ENCODE assay signal across 16 mouse cellular contexts in genomic region chr6:71427996-71428725, GRCm38 (mm10). TPM values are rescaled to one million over a fixed set of nuclear protein-coding genes. Genes with fewer than 3 reads are reported as not detected.
"Had no signal": no experiment of that assay in that cellular context is flagged by ENCODE, and none has a peak within 500 bp of the region (broad histone marks: within the 10 kb centered on the region; RNA-seq: fewer than 3 reads in every experiment).

No protein-coding gene starts in this region.

- H3K27ac ChIP-seq: layer of hippocampus, adult 2 months; liver, embryonic 13.5 days; neural tube, embryonic 12.5 days; neural tube, embryonic 15.5 days had no signal

- H3K9me3 ChIP-seq: liver, embryonic 13.5 days; neural tube, embryonic 12.5 days; neural tube, embryonic 15.5 days had no signal

- H3K4me2 ChIP-seq: liver, embryonic 13.5 days; midbrain, embryonic 11.5 days; neural tube, embryonic 12.5 days; neural tube, embryonic 15.5 days had no signal

- H3K4me3 ChIP-seq: layer of hippocampus, adult 2 months; liver, embryonic 13.5 days; neural tube, embryonic 12.5 days; neural tube, embryonic 15.5 days had no signal

- DNase-seq: kidney, adult 18-20 months; kidney, postnatal 25 days; layer of hippocampus, adult 9-11 months; liver, embryonic 13.5 days; lung, adult 2 months; lung, postnatal 14 days; lung, postnatal 4 days; midbrain, embryonic 14.5 days; thymus, postnatal 36 days had no signal

- H3K27me3 ChIP-seq: liver, embryonic 13.5 days; neural tube, embryonic 12.5 days; neural tube, embryonic 15.5 days had no signal

- H3K4me1 ChIP-seq: neural tube, embryonic 12.5 days; neural tube, embryonic 15.5 days had no signal

- H3K9ac ChIP-seq: liver, embryonic 13.5 days; neural tube, embryonic 12.5 days; neural tube, embryonic 15.5 days had no signal

RNA-seq across cellular contexts. Expression of gene Cd8a, which starts 54.9 kb away (rescaled TPM):
- polyA plus RNA-seq: limb, embryonic 11.5 days; liver, embryonic 13.5 days; liver, embryonic 16.5 days; midbrain, embryonic 11.5 days; midbrain, embryonic 14.5 days; neural tube, embryonic 12.5 days; neural tube, embryonic 15.5 days; stomach, embryonic 16.5 days had no signal
